Mouse (Mus musculus) neural tube, embryonic 14.5 days (tissue): Measurements from ENCODE around the gene Chrng. TPM values are rescaled to one million over a fixed set of nuclear protein-coding genes. Genes with fewer than 3 reads are reported as not detected.

Source experiments
- ATAC-seq: fragments of 200-750 bp; cut with Nextera tagmentation; 2 replicates; pipeline ENCODE4 v1.8.0; 2017; ENCODE audit warnings: low read depth, mild to moderate bottlenecking, moderate TSS enrichment, moderate library complexity
- H3K27ac ChIP-seq: fragments of 300-500 bp; sonication (generic); 2 replicates; pipeline ENCODE4 v1.5.1; 2014; ENCODE audit warnings: low read depth, mild to moderate bottlenecking, control low read depth, low read length, moderate library complexity, mixed read lengths
- H3K27me3 ChIP-seq: fragments of 300-500 bp; sonication (generic); 2 replicates; pipeline ENCODE4 v1.6.1; 2014; ENCODE audit warnings: low read length; ENCODE audit not compliant: control insufficient read depth, insufficient read depth
- H3K36me3 ChIP-seq: fragments of 300-500 bp; sonication (generic); 2 replicates; pipeline ENCODE4 v1.6.1; 2014; ENCODE audit warnings: low read length, mixed read lengths; ENCODE audit not compliant: control insufficient read depth, insufficient read depth
- H3K4me1 ChIP-seq: fragments of 300-500 bp; sonication (generic); 2 replicates; pipeline ENCODE4 v1.6.1; 2014; ENCODE audit warnings: low read length; ENCODE audit not compliant: control insufficient read depth, insufficient read depth
- H3K4me2 ChIP-seq: fragments of 300-500 bp; sonication (generic); 2 replicates; pipeline ENCODE4 v1.6.1; 2014; ENCODE audit warnings: mild to moderate bottlenecking, low read depth, low read length, control low read depth
- H3K4me3 ChIP-seq: fragments of 300-500 bp; sonication (generic); 2 replicates; pipeline ENCODE4 v1.5.1; 2014; ENCODE audit warnings: low read depth, low read length, control low read depth, mixed read lengths
- H3K9ac ChIP-seq: fragments of 300-500 bp; sonication (generic); replicated peaks from 2 replicates; pipeline ENCODE4 v1.6.1; 2014; ENCODE audit warnings: low read depth, mild to moderate bottlenecking, control low read depth, low read length, mixed read lengths
- H3K9me3 ChIP-seq: fragments of 300-500 bp; sonication (generic); 2 replicates; pipeline ENCODE4 v1.6.1; 2016; ENCODE audit warnings: low read length; ENCODE audit not compliant: control insufficient read depth
- WGBS: fragments of 180-500 bp; shearing (Covaris S2); extraction: QIAGEN DNeasy Blood & Tissue Kit; methylation state at CpG from one replicate; pipeline ENCODE4 v1.1.7; 2014; 5-methylcytosine and 5-hydroxymethylcytosine counted together
- polyA plus RNA-seq: library from polyadenylated mRNA; unstranded; fragments of >200 nt; fragmentation: Nextera tagmentation; extraction: Ambion mirVana; gene quantifications from 2 replicates; pipeline ENCODE4 v1.2.1, GENCODE M21; 2014

Chrng gene
- polyA plus RNA-seq, 1 experiment from 2014 or later, result not detected

DNA sequence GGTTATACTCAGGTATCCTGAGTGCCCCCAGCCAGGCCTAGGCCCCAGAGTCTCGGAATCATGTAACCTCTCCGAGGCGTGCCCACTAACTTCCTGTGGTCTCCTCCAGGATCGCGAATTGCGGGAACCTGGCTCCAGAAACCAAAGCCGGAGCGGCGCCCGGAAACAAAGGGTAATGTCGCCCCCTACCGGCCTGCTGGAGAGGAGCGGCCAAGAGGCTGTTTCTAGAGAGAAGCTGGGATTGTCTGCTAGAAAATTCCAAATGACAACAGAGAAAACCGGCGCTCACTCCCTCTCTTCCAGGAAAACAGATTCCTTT lies 17.5 kb upstream of the Chrng start:
- no peak overlapping the region for H3K27ac ChIP-seq
- peak overlapping the region; percentile 43 for H3K4me3 ChIP-seq
- WGBS, result under 1% methylated on average over 15 of the region's 15 CpGs
- peak; percentile 53 for ATAC-seq
- peaks cover 4% of the 10 kb centered on the region; the same call in 1 of the 2 replicates for H3K4me1 ChIP-seq
- no peaks in the 10 kb centered on the region for H3K36me3 ChIP-seq
- peak overlapping the region; percentile 52 for H3K9ac ChIP-seq
- peak overlapping the region; percentile 88 for H3K4me2 ChIP-seq
- H3K27me3 ChIP-seq, result peaks cover 8% of the 10 kb centered on the region
- H3K9me3 ChIP-seq, result no peaks in the 10 kb centered on the region

DNA sequence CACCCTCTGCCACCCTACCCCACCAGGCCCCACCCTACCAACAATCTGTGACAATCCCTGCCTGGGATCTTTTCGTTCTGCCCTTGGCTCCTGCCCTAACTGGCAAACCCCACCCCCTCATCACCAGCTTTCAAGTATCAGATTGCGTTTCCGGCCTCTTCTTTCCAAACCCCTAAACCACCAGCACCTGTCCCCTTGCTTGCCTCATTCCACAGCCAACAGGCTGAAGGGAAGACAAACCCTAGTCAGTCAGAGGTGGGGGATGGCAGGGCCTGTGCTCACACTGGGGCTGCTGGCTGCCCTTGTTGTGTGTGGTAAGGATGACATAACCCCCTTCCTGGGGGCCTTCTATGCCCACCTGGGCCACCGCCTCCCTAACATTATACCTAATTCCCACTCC lies 14.0 kb upstream of the Chrng start, which contains the start of gene Chrnd:
TSS of gene Chrnd (plus strand) at position 179 of the 400 bp plus-strand sequence.
- Histone ChIP-seq H3K4me1 (peaks cover 4% of the 10 kb centered on the region; the same call in 1 of the 2 replicates), H3K27me3 (peaks cover 2% of the 10 kb centered on the region), H3K36me3 (no peaks in the 10 kb centered on the region), H3K9me3 (no peaks in the 10 kb centered on the region), H3K4me2 (no peak within 1 kb of the TSS), H3K4me3 (no peak within 1 kb of the TSS), H3K27ac (no peak within 1 kb of the TSS), H3K9ac (no peak within 1 kb of the TSS)
- ATAC-seq, result no peak
- WGBS, result 27% methylated on average over 4 of the region's 4 CpGs

DNA sequence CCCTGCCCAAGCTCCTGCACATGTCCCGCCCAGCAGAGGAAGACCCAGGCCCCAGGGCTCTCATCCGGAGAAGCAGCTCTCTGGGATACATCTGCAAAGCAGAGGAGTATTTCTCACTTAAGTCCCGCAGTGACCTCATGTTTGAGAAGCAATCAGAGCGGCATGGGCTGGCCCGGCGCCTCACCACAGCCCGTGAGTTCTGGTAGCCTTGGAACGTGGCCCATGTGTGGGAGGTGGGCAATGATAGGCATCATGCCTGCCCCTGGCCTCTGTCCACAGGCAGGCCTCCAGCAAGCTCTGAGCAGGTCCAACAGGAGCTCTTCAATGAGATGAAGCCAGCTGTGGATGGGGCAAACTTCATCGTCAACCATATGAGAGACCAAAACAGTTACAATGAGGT lies 7.2 kb upstream of the Chrng start:
- H3K27me3 ChIP-seq, result no peaks in the 10 kb centered on the region
- no peaks in the 10 kb centered on the region for H3K36me3 ChIP-seq
- H3K27ac ChIP-seq, result no peak overlapping the region
- H3K9ac ChIP-seq, result no peak overlapping the region
- WGBS, result 85% methylated on average over 9 of the region's 9 CpGs
- H3K4me1 ChIP-seq, result no peaks in the 10 kb centered on the region
- no peaks in the 10 kb centered on the region for H3K9me3 ChIP-seq
- H3K4me3 ChIP-seq, result no peak overlapping the region
- H3K4me2 ChIP-seq, result no peak overlapping the region
- no peak for ATAC-seq

DNA sequence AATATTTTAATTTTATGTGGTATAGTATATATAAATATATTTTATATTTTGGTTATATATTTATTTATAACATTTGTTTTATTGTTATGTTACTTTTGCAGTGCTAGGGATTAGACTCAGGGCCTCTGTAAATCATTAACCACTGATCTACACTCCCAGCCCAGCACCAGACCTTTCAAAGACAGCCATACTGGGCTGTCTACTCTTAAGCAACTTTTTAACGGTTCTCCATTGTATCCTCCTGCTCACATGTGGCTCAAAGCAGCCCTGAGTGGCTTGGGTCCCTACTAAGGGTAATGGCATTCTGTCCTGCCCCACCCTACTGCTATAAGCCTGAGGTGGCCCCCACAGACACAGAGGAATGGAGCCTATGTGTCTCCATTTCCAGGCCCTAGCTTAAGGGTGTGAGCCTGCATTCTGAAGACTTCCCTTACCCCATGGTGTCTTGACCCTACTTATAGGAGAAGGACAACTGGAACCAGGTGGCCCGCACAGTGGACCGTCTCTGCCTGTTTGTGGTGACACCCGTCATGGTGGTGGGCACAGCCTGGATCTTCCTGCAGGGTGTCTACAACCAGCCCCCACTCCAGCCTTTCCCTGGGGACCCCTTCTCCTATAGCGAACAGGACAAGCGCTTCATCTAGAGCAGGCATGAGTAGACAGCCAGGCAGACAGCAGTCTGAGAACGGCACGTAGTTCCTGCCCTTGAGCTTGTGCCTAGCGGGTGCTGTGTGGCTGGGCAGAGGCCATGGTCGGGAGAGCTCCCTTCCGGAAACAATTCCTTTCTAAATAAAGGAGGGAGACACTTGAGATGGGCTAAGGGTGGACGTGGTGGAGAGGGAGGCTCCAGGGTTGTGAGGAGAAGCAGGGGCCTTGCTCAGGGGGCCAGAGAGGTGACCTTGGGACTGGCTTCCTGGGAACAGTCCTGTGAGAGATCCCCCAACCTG lies 6.1 kb upstream of the Chrng start:
- Histone ChIP-seq H3K27ac (no peak overlapping the region), H3K9ac (no peak overlapping the region), H3K9me3 (no peaks in the 10 kb centered on the region), H3K27me3 (no peaks in the 10 kb centered on the region), H3K4me3 (no peak overlapping the region), H3K4me2 (no peak overlapping the region), H3K36me3 (no peaks in the 10 kb centered on the region), H3K4me1 (no peaks in the 10 kb centered on the region)
- 82% methylated on average over 12 of the region's 12 CpGs for WGBS
- no peak for ATAC-seq

DNA sequence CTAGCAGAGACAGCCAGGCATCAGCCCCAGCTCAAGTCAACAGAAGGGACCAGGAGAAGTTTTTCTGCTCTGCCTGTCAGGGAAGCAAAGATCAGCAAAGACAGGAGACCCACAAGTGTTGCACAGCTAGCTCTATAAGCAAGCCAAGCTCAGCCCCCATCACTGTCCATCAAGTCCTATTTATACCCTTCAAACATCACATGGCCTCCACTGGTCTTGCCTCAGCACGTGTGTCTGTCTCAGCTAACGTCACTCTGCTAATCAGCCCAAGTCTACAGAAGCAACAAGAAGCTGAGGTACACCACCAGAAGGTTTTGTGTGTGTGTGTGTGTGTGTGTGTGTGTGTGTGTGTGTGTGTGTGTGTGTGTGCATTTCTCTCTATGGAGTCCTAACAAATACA lies 3.6 kb upstream of the Chrng start:
- H3K4me2 ChIP-seq, result no peak overlapping the region
- WGBS, result 71% methylated on average over 2 of the region's 2 CpGs

DNA sequence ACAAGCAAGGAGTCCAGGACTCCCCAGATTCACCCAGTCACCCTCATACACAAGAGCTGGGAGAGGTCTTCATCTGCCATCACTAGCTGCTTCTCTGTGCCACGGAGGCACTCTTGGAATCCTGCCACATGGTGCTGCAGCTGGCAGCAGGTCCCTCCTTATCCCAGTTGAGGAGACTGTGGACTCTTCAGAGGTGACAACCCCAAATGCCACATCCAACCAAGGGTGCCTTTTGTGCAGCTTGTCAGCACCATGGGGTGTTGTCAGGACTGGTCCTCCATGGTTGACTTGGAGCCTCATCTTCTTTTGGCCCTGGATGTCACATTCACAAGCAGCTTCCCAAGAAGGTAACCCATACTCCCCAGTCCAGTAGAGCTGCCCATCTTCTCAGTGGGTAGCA lies 2.6 kb upstream of the Chrng start:
- no peaks in the 10 kb centered on the region for H3K27me3 ChIP-seq
- no peak overlapping the region for H3K27ac ChIP-seq

More for the DNA sequence above, 3.6 kb upstream of the Chrng start:
- ATAC-seq, result no peak
- Histone ChIP-seq H3K27ac (no peak overlapping the region), H3K4me1 (no peaks in the 10 kb centered on the region), H3K36me3 (no peaks in the 10 kb centered on the region), H3K9ac (no peak overlapping the region), H3K4me3 (no peak overlapping the region), H3K9me3 (no peaks in the 10 kb centered on the region), H3K27me3 (no peaks in the 10 kb centered on the region)

DNA sequence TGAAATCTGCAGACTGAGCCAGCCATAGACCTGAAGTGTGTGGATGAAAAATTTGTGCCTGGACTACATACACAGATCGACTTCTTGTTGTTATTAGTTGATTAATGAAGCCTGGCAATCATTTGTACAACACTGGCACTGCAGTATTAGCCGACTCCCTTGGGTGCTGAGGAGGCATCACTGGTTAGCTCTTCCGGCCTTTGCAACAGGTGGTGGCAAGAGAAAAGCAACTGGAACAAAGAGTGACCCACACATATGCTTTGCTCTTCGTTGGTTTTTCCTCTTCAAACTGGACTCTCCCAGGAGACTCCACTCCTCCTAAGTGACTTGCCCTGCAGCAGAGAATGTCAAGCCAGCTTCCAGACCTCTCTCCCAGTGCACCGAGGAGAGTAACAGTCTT lies 678 bp upstream of the Chrng start:
- Histone ChIP-seq H3K4me3 (no peak overlapping the region), H3K4me2 (no peak overlapping the region), H3K9me3 (no peaks in the 10 kb centered on the region), H3K27me3 (no peaks in the 10 kb centered on the region), H3K9ac (no peak overlapping the region), H3K36me3 (no peaks in the 10 kb centered on the region), H3K27ac (no peak overlapping the region), H3K4me1 (no peaks in the 10 kb centered on the region)
- 84% methylated on average over 5 of the region's 5 CpGs for WGBS
- ATAC-seq, result no peak

More for the DNA sequence above, 2.6 kb upstream of the Chrng start:
- 40% methylated on average over 1 of the region's 1 CpGs for WGBS
- Histone ChIP-seq H3K9ac (no peak overlapping the region), H3K4me1 (no peaks in the 10 kb centered on the region), H3K4me2 (no peak overlapping the region), H3K36me3 (no peaks in the 10 kb centered on the region), H3K4me3 (no peak overlapping the region), H3K9me3 (no peaks in the 10 kb centered on the region)
- ATAC-seq, result no peak

DNA sequence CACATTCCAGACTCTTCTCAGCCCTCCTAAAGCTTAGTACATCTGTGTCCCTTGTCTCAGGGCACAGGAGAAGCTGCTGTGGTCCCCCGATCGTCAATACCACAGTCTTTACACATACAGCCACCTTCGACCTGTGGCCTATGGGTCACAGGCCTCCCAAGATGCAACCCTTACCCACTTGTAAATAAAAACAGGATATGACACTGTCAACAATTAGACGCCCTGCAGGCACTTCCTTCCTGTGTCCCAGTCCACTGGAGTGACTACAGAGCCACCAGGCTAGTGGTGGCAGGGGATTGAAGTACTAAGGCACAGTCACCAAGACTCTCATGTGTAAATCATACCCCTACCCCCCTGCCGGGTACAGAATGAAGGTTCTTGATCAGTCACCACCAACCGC lies 581 bp downstream of the Chrng start:
- H3K9ac ChIP-seq, result no peak overlapping the region
- H3K36me3 ChIP-seq, result no peaks in the 10 kb centered on the region
- WGBS, result 63% methylated on average over 6 of the region's 6 CpGs
- H3K4me1 ChIP-seq, result no peaks in the 10 kb centered on the region
- H3K9me3 ChIP-seq, result no peaks in the 10 kb centered on the region
- H3K4me3 ChIP-seq, result no peak overlapping the region
- no peak overlapping the region for H3K27ac ChIP-seq
- no peak for ATAC-seq
- no peaks in the 10 kb centered on the region for H3K27me3 ChIP-seq
- no peak overlapping the region for H3K4me2 ChIP-seq

DNA sequence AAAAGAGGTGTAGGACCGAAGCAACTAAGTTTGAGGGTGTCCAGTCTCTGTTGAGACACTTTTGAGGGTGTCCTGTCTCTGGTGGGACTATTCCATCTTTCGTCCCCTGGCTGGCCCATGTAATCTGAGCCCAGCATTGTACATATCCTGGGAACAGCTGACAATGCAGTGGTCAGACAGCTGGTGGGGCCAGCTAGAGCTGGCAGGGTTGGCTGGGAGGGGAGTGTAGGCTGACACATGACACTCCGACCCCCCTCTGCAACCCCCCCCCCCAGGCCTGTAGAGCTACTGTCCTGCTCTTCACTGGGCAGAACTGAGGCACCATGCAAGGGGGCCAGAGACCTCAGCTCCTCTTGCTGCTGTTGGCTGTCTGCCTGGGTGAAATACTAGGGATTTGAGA lies 1.0 kb downstream of the Chrng start:
- H3K4me2 ChIP-seq, result no peak overlapping the region
- no peak overlapping the region for H3K27ac ChIP-seq
- no peaks in the 10 kb centered on the region for H3K4me1 ChIP-seq
- 56% methylated on average over 3 of the region's 3 CpGs for WGBS
- no peak for ATAC-seq
- no peak overlapping the region for H3K9ac ChIP-seq
- H3K9me3 ChIP-seq, result no peaks in the 10 kb centered on the region
- H3K4me3 ChIP-seq, result no peak overlapping the region
- no peaks in the 10 kb centered on the region for H3K36me3 ChIP-seq
- no peaks in the 10 kb centered on the region for H3K27me3 ChIP-seq
